Mouse (Mus musculus) intestine, embryonic 16.5 days (tissue): ENCODE measurements around the gene Hba-a1. TPM values are rescaled to one million over a fixed set of nuclear protein-coding genes. Genes with fewer than 3 reads are reported as not detected.
A peak's percentile ranks its signal among the peaks of the same experiment; 100 is the strongest.

Experiments
- ATAC-seq: fragments of 200-750 bp; cut with Nextera tagmentation; 2 replicates; pipeline ENCODE4 v1.8.0; 2017; ENCODE audit warnings: moderate TSS enrichment, moderate library complexity
- H3K27ac ChIP-seq: fragments of 300-500 bp; sonication (generic); 2 replicates; pipeline ENCODE4 v1.5.1; 2014; ENCODE audit warnings: mild to moderate bottlenecking, low read length
- H3K27me3 ChIP-seq: fragments of 300-500 bp; sonication (generic); replicated peaks from 2 replicates; pipeline ENCODE4 v1.6.1; 2014; ENCODE audit warnings: low read length, control low read depth, mixed read lengths; ENCODE audit not compliant: control insufficient read depth, insufficient read depth
- H3K36me3 ChIP-seq: fragments of 300-500 bp; sonication (generic); 2 replicates; pipeline ENCODE4 v1.6.1; 2014; ENCODE audit warnings: low read length, control low read depth; ENCODE audit not compliant: control insufficient read depth, insufficient read depth
- H3K4me1 ChIP-seq: fragments of 300-500 bp; sonication (generic); 2 replicates; pipeline ENCODE4 v1.6.1; 2014; ENCODE audit warnings: low read length, control low read depth, mixed read lengths; ENCODE audit not compliant: control insufficient read depth, insufficient read depth
- H3K4me2 ChIP-seq: fragments of 300-500 bp; sonication (generic); 2 replicates; pipeline ENCODE4 v1.6.1; 2014; ENCODE audit warnings: low read depth, low read length, control low read depth
- H3K4me3 ChIP-seq: fragments of 300-500 bp; sonication (generic); 2 replicates; pipeline ENCODE4 v1.5.1; 2014; ENCODE audit warnings: mild to moderate bottlenecking, low read length
- H3K9ac ChIP-seq: fragments of 300-500 bp; sonication (generic); 2 replicates; pipeline ENCODE4 v1.6.1; 2014; ENCODE audit warnings: low read depth, low read length
- H3K9me3 ChIP-seq: fragments of 300-500 bp; sonication (generic); 2 replicates; pipeline ENCODE4 v1.6.1; 2016; ENCODE audit warnings: low read length, control low read depth; ENCODE audit not compliant: control insufficient read depth
- WGBS: fragments of 180-500 bp; shearing (Covaris S2); extraction: QIAGEN DNeasy Blood & Tissue Kit; methylation state at CpG from one replicate; pipeline ENCODE4 v1.1.7; 2014; 5-methylcytosine and 5-hydroxymethylcytosine counted together
- polyA plus RNA-seq: library from polyadenylated mRNA; unstranded; fragments of >200 nt; fragmentation: Nextera tagmentation; extraction: Ambion mirVana; gene quantifications from 2 replicates; pipeline ENCODE4 v1.2.1, GENCODE M21; 2015

Gene Hba-a1
- polyA plus RNA-seq, 1 experiment from 2014 or later: 4,448 TPM

DNA sequence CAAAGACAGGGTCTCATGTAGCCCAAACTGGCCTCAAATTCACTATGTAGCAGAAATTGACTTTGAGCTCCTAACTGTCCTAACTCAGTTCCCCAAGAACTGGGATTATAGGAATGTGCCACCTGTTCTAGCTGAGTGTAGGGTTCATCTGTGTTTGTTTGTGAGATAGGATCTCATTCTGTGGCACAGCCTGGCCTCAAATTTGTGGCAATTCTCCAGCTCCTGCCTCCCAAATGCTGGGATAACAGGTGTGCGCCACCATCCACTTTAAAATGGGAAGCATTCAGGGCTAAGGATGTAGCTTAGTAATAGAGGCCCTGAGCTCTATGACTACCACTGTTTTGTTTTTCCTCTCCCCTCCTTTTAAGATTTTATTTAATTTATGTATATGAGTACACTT is 30.2 kb upstream of the Hba-a1 start:
- Histone ChIP-seq H3K36me3 (peaks cover 7% of the 10 kb centered on the region), H3K27me3 (no peaks in the 10 kb centered on the region), H3K4me2 (no peak overlapping the region), H3K4me1 (no peaks in the 10 kb centered on the region), H3K27ac (no peak overlapping the region), H3K9ac (no peak overlapping the region), H3K9me3 (no peaks in the 10 kb centered on the region), H3K4me3 (no peak overlapping the region)
- no peak for ATAC-seq
- WGBS: 100% methylated on average over 1 of the region's 1 CpGs

- WGBS: 94% methylated on average over 1 of the region's 1 CpGs
These were observed 27.2 kb upstream of the Hba-a1 start for GRCm38 (mm10) chr11:32256146-32256545.

GRCm38 (mm10) chr11:32256566-32256965 is 26.7 kb upstream of the Hba-a1 start:
- WGBS: 80% methylated on average over 3 of the region's 3 CpGs
- H3K4me1 ChIP-seq: no peaks in the 10 kb centered on the region
- no peak overlapping the region for H3K9ac ChIP-seq
- ATAC-seq: no peak
- H3K4me2 ChIP-seq: no peak overlapping the region
- no peak overlapping the region for H3K27ac ChIP-seq
- no peak overlapping the region for H3K4me3 ChIP-seq
- no peaks in the 10 kb centered on the region for H3K36me3 ChIP-seq
- no peaks in the 10 kb centered on the region for H3K9me3 ChIP-seq
- H3K27me3 ChIP-seq: no peaks in the 10 kb centered on the region

More at GRCm38 (mm10) chr11:32256146-32256545, 27.2 kb upstream of the Hba-a1 start:
- H3K27me3 ChIP-seq: no peaks in the 10 kb centered on the region
- H3K4me1 ChIP-seq: no peaks in the 10 kb centered on the region
- no peak overlapping the region for H3K4me2 ChIP-seq
- no peak overlapping the region for H3K27ac ChIP-seq
- no peak overlapping the region for H3K9ac ChIP-seq
- no peaks in the 10 kb centered on the region for H3K36me3 ChIP-seq
- peak; percentile 87 for ATAC-seq
- H3K9me3 ChIP-seq: no peaks in the 10 kb centered on the region
- no peak overlapping the region for H3K4me3 ChIP-seq

DNA sequence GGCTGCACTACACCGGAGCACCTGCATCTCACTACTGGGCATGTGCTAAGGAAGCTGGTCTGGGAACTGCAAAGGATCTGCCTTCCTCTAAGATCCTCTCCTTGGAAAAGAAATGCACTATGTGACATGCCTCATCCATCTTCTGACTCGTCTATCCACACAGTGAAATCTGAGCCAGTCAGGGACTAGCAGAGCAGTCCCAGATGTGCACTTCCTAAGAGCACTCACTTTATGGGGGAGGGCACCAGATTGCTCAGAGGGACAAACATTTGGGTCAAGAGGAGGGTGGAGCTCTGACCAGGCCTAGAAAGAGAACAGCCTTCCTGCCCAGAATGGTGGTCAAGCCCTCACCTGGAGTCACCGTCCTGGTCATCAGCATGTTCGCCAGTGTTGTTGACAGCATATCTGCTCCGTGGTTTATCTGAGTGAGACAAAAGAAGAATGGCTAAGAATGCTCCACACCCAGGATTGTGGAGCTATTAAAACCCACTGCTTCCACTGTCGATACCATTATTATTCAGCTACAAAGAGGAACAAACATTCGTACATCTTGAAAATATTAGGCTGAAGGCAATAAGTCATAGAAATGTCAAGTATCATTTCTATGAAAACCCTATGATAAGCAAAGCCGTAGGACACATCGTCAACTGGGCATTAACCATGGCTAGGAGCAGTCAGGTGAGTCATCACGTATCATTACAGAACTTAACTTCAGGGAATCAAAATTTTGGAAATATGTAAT is 20.5 kb upstream of the Hba-a1 start:
- 70% methylated on average over 10 of the region's 10 CpGs for WGBS
- no peak overlapping the region for H3K4me2 ChIP-seq
- no peak overlapping the region for H3K9ac ChIP-seq
- H3K9me3 ChIP-seq: no peaks in the 10 kb centered on the region
- H3K4me3 ChIP-seq: no peak overlapping the region
- peaks cover 7% of the 10 kb centered on the region for H3K4me1 ChIP-seq
- H3K27ac ChIP-seq: no peak overlapping the region
- no peaks in the 10 kb centered on the region for H3K36me3 ChIP-seq
- no peak for ATAC-seq
- no peaks in the 10 kb centered on the region for H3K27me3 ChIP-seq

DNA sequence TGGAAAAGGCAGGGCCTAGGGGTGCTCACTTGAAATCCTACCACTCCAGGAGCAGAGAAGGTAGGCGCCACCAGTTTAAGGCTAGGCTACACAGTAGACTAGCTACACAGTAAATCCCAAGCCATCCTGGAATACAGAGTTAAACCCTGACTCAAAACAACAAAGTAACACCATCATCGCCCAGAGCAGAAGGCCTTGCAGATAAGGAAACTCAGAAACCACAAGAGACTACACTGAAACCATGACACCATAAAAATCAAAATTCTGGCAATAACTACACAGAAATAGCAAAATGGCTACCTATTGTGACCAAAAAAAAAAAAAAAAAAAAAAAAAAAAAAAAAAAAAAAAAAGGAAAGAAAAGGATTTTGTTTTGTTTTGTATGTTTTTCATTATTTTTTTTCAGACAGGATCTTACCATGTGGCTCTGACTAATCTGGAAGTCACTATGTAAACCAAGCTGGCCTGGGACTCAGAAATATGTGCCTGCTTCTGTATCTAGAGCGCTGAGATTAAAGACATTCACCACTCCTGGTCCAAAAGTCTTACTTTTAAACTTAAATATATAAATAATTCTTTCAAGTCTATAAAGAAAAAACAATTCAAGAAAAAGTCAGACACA is 18.1 kb upstream of the Hba-a1 start:
- Histone ChIP-seq H3K9ac (no peak overlapping the region), H3K4me2 (no peak overlapping the region)
- 90% methylated on average over 3 of the region's 3 CpGs for WGBS

GRCm38 (mm10) chr11:32266194-32266593 is 17.1 kb upstream of the Hba-a1 start:
- H3K9me3 ChIP-seq: no peaks in the 10 kb centered on the region
- no peak overlapping the region for H3K9ac ChIP-seq
- no peak overlapping the region for H3K4me2 ChIP-seq
- H3K36me3 ChIP-seq: no peaks in the 10 kb centered on the region
- peaks cover 10% of the 10 kb centered on the region for H3K4me1 ChIP-seq
- H3K27ac ChIP-seq: no peak overlapping the region
- WGBS: 93% methylated on average over 6 of the region's 6 CpGs
- no peak for ATAC-seq
- H3K4me3 ChIP-seq: no peak overlapping the region
- H3K27me3 ChIP-seq: no peaks in the 10 kb centered on the region

More for the DNA sequence above, 18.1 kb upstream of the Hba-a1 start:
- Histone ChIP-seq H3K27ac (no peak overlapping the region), H3K4me1 (peaks cover 10% of the 10 kb centered on the region), H3K4me3 (no peak overlapping the region), H3K9me3 (no peaks in the 10 kb centered on the region), H3K27me3 (no peaks in the 10 kb centered on the region), H3K36me3 (no peaks in the 10 kb centered on the region)
- ATAC-seq: no peak

DNA sequence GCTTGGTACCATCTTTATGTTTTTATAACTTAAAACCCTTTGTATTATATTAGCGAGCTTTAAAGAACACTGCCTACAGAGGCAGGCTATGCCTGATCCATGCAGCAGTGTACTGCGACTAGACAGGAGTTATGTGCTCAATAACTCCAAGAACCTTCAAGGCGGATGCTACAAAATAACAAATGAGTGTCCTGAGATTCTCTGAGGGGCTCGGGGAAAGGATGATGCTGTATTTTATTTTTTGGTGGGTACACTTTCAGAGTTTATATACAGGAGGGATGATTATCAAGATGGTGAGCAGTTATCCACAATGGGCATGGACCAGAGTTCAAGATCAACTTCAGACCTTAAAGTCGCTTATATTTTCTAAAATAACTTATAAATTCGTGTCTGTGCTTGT is 16.5 kb upstream of the Hba-a1 start:
- H3K4me3 ChIP-seq: peak overlapping the region; percentile 71
- H3K27ac ChIP-seq: peak overlapping the region; percentile 88
- no peaks in the 10 kb centered on the region for H3K9me3 ChIP-seq
- peak overlapping the region; percentile 59 for H3K4me2 ChIP-seq
- peaks cover 10% of the 10 kb centered on the region for H3K4me1 ChIP-seq
- H3K36me3 ChIP-seq: no peaks in the 10 kb centered on the region
- peak overlapping the region; percentile 88 for H3K9ac ChIP-seq
- H3K27me3 ChIP-seq: no peaks in the 10 kb centered on the region
- ATAC-seq: no peak
- 20% methylated on average over 6 of the region's 6 CpGs for WGBS

DNA sequence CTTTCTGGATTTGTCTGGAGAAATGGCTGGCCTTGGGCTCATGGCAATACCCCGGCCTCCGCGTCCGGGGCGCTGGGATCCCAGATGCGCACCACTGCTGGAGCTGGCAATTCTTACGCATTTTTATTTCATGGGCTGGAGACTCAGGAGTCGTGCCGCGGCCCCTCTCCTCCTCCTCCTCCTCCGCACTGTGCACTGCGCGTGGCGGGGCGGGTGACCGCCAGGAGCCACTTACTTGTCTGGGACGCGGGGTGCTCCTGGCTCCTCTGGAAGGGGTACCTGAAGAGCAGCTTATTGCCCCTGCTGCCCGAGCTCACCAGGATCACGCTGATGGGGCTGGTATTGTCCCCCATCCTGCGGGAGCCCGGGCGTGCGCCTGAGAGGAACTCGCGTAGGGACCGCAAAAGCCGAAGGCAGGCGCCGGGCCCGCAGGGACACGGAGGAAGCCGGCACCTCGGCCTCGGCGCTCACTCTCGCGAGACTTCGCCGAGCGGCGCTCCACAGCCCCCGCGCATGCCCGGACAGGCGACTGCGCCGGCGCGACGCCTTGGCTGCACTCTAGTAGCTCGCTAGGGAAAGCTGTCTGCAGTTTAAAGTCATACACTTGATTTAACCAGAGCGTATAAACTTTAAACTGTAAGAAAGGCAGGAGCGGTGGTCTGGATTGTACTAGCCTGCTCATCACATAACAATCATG is 16.0 kb upstream of the Hba-a1 start, which contains the start of gene Nprl3:
TSS of gene Nprl3 (minus strand) at position 520 of the 697 bp plus-strand sequence.
- no peaks in the 10 kb centered on the region for H3K27me3 ChIP-seq
- peak within 1 kb of the TSS; percentile 88 for H3K9ac ChIP-seq
- H3K9me3 ChIP-seq: no peaks in the 10 kb centered on the region
- no peaks in the 10 kb centered on the region for H3K36me3 ChIP-seq
- H3K4me2 ChIP-seq: peak within 1 kb of the TSS; percentile 59
- WGBS: under 1% methylated on average over 53 of the region's 54 CpGs
- peak; percentile 100 for ATAC-seq
- H3K4me3 ChIP-seq: peak within 1 kb of the TSS; percentile 71
- peak within 1 kb of the TSS; percentile 88 for H3K27ac ChIP-seq
- peaks cover 10% of the 10 kb centered on the region for H3K4me1 ChIP-seq

DNA sequence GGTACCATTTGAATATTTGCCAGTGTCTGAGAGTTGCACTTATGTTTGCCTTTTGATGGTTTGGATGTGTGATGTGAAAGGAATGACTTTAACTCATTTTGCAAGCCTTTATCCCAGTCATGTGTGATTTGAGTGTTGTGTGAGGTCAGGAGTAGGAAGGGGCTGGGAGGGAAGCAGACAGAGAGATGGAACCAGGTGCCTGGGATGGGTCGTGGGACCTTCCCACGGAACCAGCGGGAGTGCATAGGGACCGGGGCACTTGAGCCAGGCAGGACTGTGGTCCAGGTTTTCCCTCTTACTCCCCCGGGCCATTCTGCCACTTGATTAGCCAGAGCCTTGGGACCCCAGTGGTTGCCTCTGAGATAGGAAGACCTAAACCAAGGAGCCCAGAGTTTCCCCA is 15.3 kb upstream of the Hba-a1 start:
- Histone ChIP-seq H3K4me1 (peaks cover 10% of the 10 kb centered on the region), H3K4me3 (peak overlapping the region; percentile 71), H3K4me2 (peak overlapping the region; percentile 59), H3K36me3 (no peaks in the 10 kb centered on the region), H3K27me3 (no peaks in the 10 kb centered on the region), H3K27ac (0 out of 2 replicates have a peak overlapping the region, but pooled peaks have one; percentile 45), H3K9ac (peak overlapping the region; percentile 88), H3K9me3 (no peaks in the 10 kb centered on the region)
- ATAC-seq: peak; percentile 35
- 25% methylated on average over 5 of the region's 5 CpGs for WGBS
